In the genomic region with DNA sequence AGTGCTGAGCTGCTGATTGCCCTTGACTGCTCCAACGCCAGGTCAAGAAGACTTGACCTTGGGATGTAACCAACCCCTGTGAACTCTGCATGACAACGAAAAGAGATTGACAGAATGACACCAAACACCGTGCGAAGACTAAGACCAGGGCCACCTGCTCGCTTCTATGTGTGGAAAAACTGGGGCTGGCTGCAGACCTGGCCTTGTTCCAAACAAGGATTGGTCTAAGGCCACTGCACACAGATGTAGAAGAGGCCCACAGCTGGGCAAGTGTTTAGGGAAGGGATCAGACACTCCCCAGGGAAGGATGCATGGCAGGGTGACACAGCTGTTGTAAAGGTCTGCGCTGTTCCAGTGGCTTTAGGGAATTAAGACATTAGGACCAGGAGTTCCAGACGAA, we compare ENCODE assay signal across 17 mouse cellular contexts. TPM values are rescaled to one million over a fixed set of nuclear protein-coding genes. Genes with fewer than 3 reads are reported as not detected.
DNase-seq lines count a peak whose midpoint lies in the region; ATAC-seq and TF ChIP-seq lines count a peak whose summit lies in the region.
"Had no signal": no experiment of that assay in that cellular context is flagged by ENCODE, and none has a peak within 500 bp of the region (broad histone marks: within the 10 kb centered on the region; RNA-seq: fewer than 3 reads in every experiment).

No protein-coding gene starts in this region.

- H3K27me3 ChIP-seq in hindbrain, embryonic 14.5 days (ENCODE audit: control insufficient read depth, insufficient read depth, low read length), result no peaks in the 10 kb centered on the region
- H3K27me3 ChIP-seq in hindbrain, postnatal 0 days (ENCODE audit: insufficient read depth, low read length), result no peaks in the 10 kb centered on the region
- no peaks in the 10 kb centered on the region for H3K27me3 ChIP-seq in midbrain, embryonic 16.5 days (ENCODE audit: control insufficient read depth, insufficient read depth, low read depth, low read length)
- no peaks in the 10 kb centered on the region for H3K27me3 ChIP-seq in midbrain, embryonic 14.5 days (ENCODE audit: control insufficient read depth, insufficient read depth, low read length)
- H3K27me3 ChIP-seq in embryonic facial prominence, embryonic 14.5 days (replicated peaks; ENCODE audit: control insufficient read depth, insufficient read depth, low read length), result no peaks in the 10 kb centered on the region
- no peaks in the 10 kb centered on the region for H3K27me3 ChIP-seq in myocyte (ENCODE audit: control insufficient read depth, insufficient read depth, insufficient read length)
- H3K27me3 ChIP-seq: embryonic facial prominence, embryonic 13.5 days; heart, embryonic 12.5 days; neural tube, embryonic 12.5 days had no signal

- no peak for TF ChIP-seq CTCF in hindbrain, postnatal 0 days (IDR thresholded peaks at IDR 0.05; ENCODE audit: low read depth)

- H3K36me3 ChIP-seq in hindbrain, embryonic 14.5 days (replicated peaks; ENCODE audit: control insufficient read depth, insufficient read depth), result no peaks in the 10 kb centered on the region
- no peaks in the 10 kb centered on the region for H3K36me3 ChIP-seq in hindbrain, postnatal 0 days (ENCODE audit: insufficient read depth, low read length)
- no peaks in the 10 kb centered on the region for H3K36me3 ChIP-seq in midbrain, embryonic 16.5 days (ENCODE audit: control insufficient read depth, insufficient read depth, low read length)
- no peaks in the 10 kb centered on the region for H3K36me3 ChIP-seq in midbrain, embryonic 14.5 days (ENCODE audit: control insufficient read depth, insufficient read depth, low read length)
- no peaks in the 10 kb centered on the region for H3K36me3 ChIP-seq in embryonic facial prominence, embryonic 14.5 days (ENCODE audit: control insufficient read depth, insufficient read depth, low read length)
- no peaks in the 10 kb centered on the region for H3K36me3 ChIP-seq in myocyte (ENCODE audit: control insufficient read depth, insufficient read depth)
- H3K36me3 ChIP-seq: embryonic facial prominence, embryonic 13.5 days; heart, embryonic 12.5 days; neural tube, embryonic 12.5 days had no signal

- no peak overlapping the region for H3ac ChIP-seq in myocyte (ENCODE audit: control insufficient read depth, insufficient read length)

- no peak overlapping the region for H3K9ac ChIP-seq in hindbrain, embryonic 14.5 days
- no peak overlapping the region for H3K9ac ChIP-seq in hindbrain, postnatal 0 days (replicated peaks; ENCODE audit: low read length)
- no peak overlapping the region for H3K9ac ChIP-seq in midbrain, embryonic 16.5 days (ENCODE audit: low read depth, low read length)
- H3K9ac ChIP-seq in midbrain, embryonic 14.5 days (replicated peaks; ENCODE audit: low read length), result no peak overlapping the region
- no peak overlapping the region for H3K9ac ChIP-seq in embryonic facial prominence, embryonic 14.5 days (ENCODE audit: low read depth, low read length)
- H3K9ac ChIP-seq: embryonic facial prominence, embryonic 13.5 days; forebrain, postnatal 0 days; heart, embryonic 12.5 days; neural tube, embryonic 12.5 days had no signal

- 0 out of 2 replicates have a peak, but pooled peaks have one; percentile 40 for ATAC-seq in hindbrain, embryonic 14.5 days (ENCODE audit: low FRiP score)
- no peak for ATAC-seq in hindbrain, postnatal 0 days
- ATAC-seq in midbrain, embryonic 16.5 days, result 0 out of 2 replicates have a peak, but pooled peaks have one; percentile 36
- no peak for ATAC-seq in midbrain, embryonic 14.5 days (ENCODE audit: low FRiP score, low TSS enrichment)
- peak; percentile 78 for ATAC-seq in embryonic facial prominence, embryonic 14.5 days (ENCODE audit: low read depth)
- ATAC-seq: forebrain, postnatal 0 days had no signal

- H3K27ac ChIP-seq in hindbrain, embryonic 14.5 days, result no peak overlapping the region
- H3K27ac ChIP-seq in hindbrain, postnatal 0 days, result no peak overlapping the region
- no peak overlapping the region for H3K27ac ChIP-seq in midbrain, embryonic 16.5 days (ENCODE audit: low read length)
- no peak overlapping the region for H3K27ac ChIP-seq in midbrain, embryonic 14.5 days (replicated peaks; ENCODE audit: low read depth, low read length)
- H3K27ac ChIP-seq in embryonic facial prominence, embryonic 14.5 days (replicated peaks; ENCODE audit: low read depth, low read length), result no peak overlapping the region
- H3K27ac ChIP-seq: embryonic facial prominence, embryonic 13.5 days; left cerebral cortex, adult 2 months; neural tube, embryonic 12.5 days had no signal

- H3K9me3 ChIP-seq in hindbrain, embryonic 14.5 days (ENCODE audit: control insufficient read depth, low read length), result no peaks in the 10 kb centered on the region
- no peaks in the 10 kb centered on the region for H3K9me3 ChIP-seq in hindbrain, postnatal 0 days (ENCODE audit: low read length)
- H3K9me3 ChIP-seq in midbrain, embryonic 16.5 days (replicated peaks; ENCODE audit: control insufficient read depth, low read length, poor library complexity, severe bottlenecking), result no peaks in the 10 kb centered on the region
- no peaks in the 10 kb centered on the region for H3K9me3 ChIP-seq in midbrain, embryonic 14.5 days (ENCODE audit: control insufficient read depth, low read length)
- H3K9me3 ChIP-seq in embryonic facial prominence, embryonic 14.5 days (ENCODE audit: control insufficient read depth, low read length), result no peaks in the 10 kb centered on the region
- H3K9me3 ChIP-seq: embryonic facial prominence, embryonic 13.5 days; neural tube, embryonic 12.5 days had no signal

- TF ChIP-seq POLR2A in myocyte (IDR thresholded peaks at IDR 0.05; ENCODE audit: insufficient read length, low read depth), result no peak

- H3K4me2 ChIP-seq in hindbrain, embryonic 14.5 days (replicated peaks), result no peak overlapping the region
- H3K4me2 ChIP-seq in hindbrain, postnatal 0 days (ENCODE audit: low read depth, low read length), result no peak overlapping the region
- H3K4me2 ChIP-seq in midbrain, embryonic 16.5 days (ENCODE audit: low read length), result no peak overlapping the region
- H3K4me2 ChIP-seq in midbrain, embryonic 14.5 days (ENCODE audit: low read length), result no peak overlapping the region
- H3K4me2 ChIP-seq in embryonic facial prominence, embryonic 14.5 days (ENCODE audit: low read depth, low read length), result no peak overlapping the region
- peak overlapping the region; percentile 47 for H3K4me2 ChIP-seq in myocyte (ENCODE audit: low read depth)
- H3K4me2 ChIP-seq: embryonic facial prominence, embryonic 13.5 days; heart, embryonic 12.5 days; neural tube, embryonic 12.5 days had no signal

- no peak overlapping the region for H3K4me3 ChIP-seq in hindbrain, embryonic 14.5 days (replicated peaks; ENCODE audit: low read length)
- no peak overlapping the region for H3K4me3 ChIP-seq in hindbrain, postnatal 0 days (ENCODE audit: low read length)
- no peak overlapping the region for H3K4me3 ChIP-seq in midbrain, embryonic 16.5 days (ENCODE audit: low read depth, low read length)
- no peak overlapping the region for H3K4me3 ChIP-seq in midbrain, embryonic 14.5 days (replicated peaks; ENCODE audit: low read depth, low read length)
- H3K4me3 ChIP-seq in embryonic facial prominence, embryonic 14.5 days (ENCODE audit: low read depth, low read length), result no peak overlapping the region
- no peak overlapping the region for H3K4me3 ChIP-seq in myocyte
- H3K4me3 ChIP-seq: embryonic facial prominence, embryonic 13.5 days; heart, embryonic 12.5 days; left cerebral cortex, adult 2 months; neural tube, embryonic 12.5 days had no signal

- H3K4me1 ChIP-seq in hindbrain, embryonic 14.5 days (replicated peaks; ENCODE audit: control insufficient read depth, insufficient read depth, low read length), result no peaks in the 10 kb centered on the region
- H3K4me1 ChIP-seq in hindbrain, postnatal 0 days (ENCODE audit: insufficient read depth, low read length), result no peaks in the 10 kb centered on the region
- H3K4me1 ChIP-seq in midbrain, embryonic 16.5 days (ENCODE audit: control insufficient read depth, insufficient read depth, low read length), result no peaks in the 10 kb centered on the region
- no peaks in the 10 kb centered on the region for H3K4me1 ChIP-seq in midbrain, embryonic 14.5 days (ENCODE audit: control insufficient read depth, insufficient read depth, low read length)
- H3K4me1 ChIP-seq in embryonic facial prominence, embryonic 14.5 days (ENCODE audit: control insufficient read depth, insufficient read depth, low read length), result peaks cover 4% of the 10 kb centered on the region; the same call in 1 of the 2 replicates
- H3K4me1 ChIP-seq: neural tube, embryonic 12.5 days had no signal

- DNase-seq in hindbrain, embryonic 14.5 days (ENCODE audit: low spot score), result no peak
- no peak for DNase-seq in hindbrain, postnatal 0 days (ENCODE audit: low spot score)
- DNase-seq in midbrain, embryonic 14.5 days, result no peak
- peak; percentile 85 for DNase-seq in embryonic facial prominence, embryonic 14.5 days (ENCODE audit: low spot score)
- DNase-seq in urinary bladder, postnatal 4 days (ENCODE audit: low spot score in 2 of 2), result no peak
- DNase-seq: adrenal gland, adult 8-10 months; cerebellum, adult 8-10 months; forebrain, postnatal 0 days; left cerebral cortex, postnatal 4 days; lung, postnatal 14 days; thymus, adult 18-20 months had no signal

- no peaks in the 10 kb centered on the region for H3K79me2 ChIP-seq in myocyte (ENCODE audit: control insufficient read depth, insufficient read depth)

- 71% methylated on average over 7 of the region's 7 CpGs for WGBS in hindbrain, embryonic 14.5 days
- 76% methylated on average over 7 of the region's 7 CpGs for WGBS in hindbrain, postnatal 0 days
- WGBS in midbrain, embryonic 16.5 days, result 71% methylated on average over 7 of the region's 7 CpGs
- WGBS in midbrain, embryonic 14.5 days, result 68% methylated on average over 7 of the region's 7 CpGs
- WGBS in embryonic facial prominence, embryonic 14.5 days, result 55% methylated on average over 7 of the region's 7 CpGs

TF ChIP-seq in myocyte, 11 proteins besides CTCF, POLR2A, EP300 and RAD21:
- peak; percentile 33 for TF ChIP-seq TCF12 (IDR thresholded peaks at IDR 0.05; ENCODE audit: insufficient read depth, poor library complexity, severe bottlenecking)
- peak in 2 of 3 experiments; percentile 62 to 70 for TF ChIP-seq MYOD1 (IDR thresholded peaks at IDR 0.05; ENCODE audit: control insufficient read depth in 1 of 3, insufficient read length in 2 of 3, low read depth in 2 of 3)
- no peak for TF ChIP-seq REST (IDR thresholded peaks at IDR 0.05; ENCODE audit: insufficient read depth, insufficient read length)
- TF ChIP-seq MYOG (IDR thresholded peaks at IDR 0.05; ENCODE audit: control insufficient read depth in 1 of 3, insufficient read depth in 1 of 3, insufficient read length in 2 of 3, low read depth in 2 of 3), result peak; percentile 17 to 60 (median 39)

RNA-seq across cellular contexts. Expression of a gene that starts 22.9 kb away (rescaled TPM):
- 1.0 and 1.1 TPM in 2 replicates for polyA plus RNA-seq in hindbrain, embryonic 14.5 days (2014; fragmentation: Nextera tagmentation; extraction: Ambion mirVana)
- 0.68 and 1.9 TPM in 2 replicates for total RNA-seq in hindbrain, postnatal 0 days (2014; rRNA removed)
- 1.1 and 1.4 TPM in 2 replicates for polyA plus RNA-seq in hindbrain, postnatal 0 days (2015; fragmentation: Nextera tagmentation; extraction: Ambion mirVana)
- polyA plus RNA-seq in midbrain, embryonic 16.5 days (2015; fragmentation: Nextera tagmentation; extraction: Ambion mirVana), result 0.58 and 0.94 TPM in 2 replicates
- 0.62 and 1.0 TPM in 2 replicates for polyA plus RNA-seq in midbrain, embryonic 14.5 days (2014; fragmentation: Nextera tagmentation; extraction: Ambion mirVana)
- 0.88 and 1.6 TPM in 2 replicates for polyA plus RNA-seq in embryonic facial prominence, embryonic 14.5 days (2014; fragmentation: Nextera tagmentation; extraction: Ambion mirVana)
- polyA plus RNA-seq in myocyte (2012; fragmentation: generic; extraction: Trizol), result 0.14 TPM

Comparison
In these comparisons a context has a peak if more than half of its experiments do, and no peak if none do; other contexts are left out.
1. ATAC-seq: peak in hindbrain, embryonic 14.5 days (single experiment), midbrain, embryonic 16.5 days (single experiment) and embryonic facial prominence, embryonic 14.5 days (single experiment); none in hindbrain, postnatal 0 days (single experiment) and midbrain, embryonic 14.5 days (single experiment).